Mouse (Mus musculus): ENCODE measurements around the gene Slc39a9. TPM values are rescaled to one million over a fixed set of nuclear protein-coding genes. Genes with fewer than 3 reads are reported as not detected.

Slc39a9 gene
- total and polyA plus RNA-seq, 2 experiments from 2014 or later: 19.4 to 20.7 TPM

DNA sequence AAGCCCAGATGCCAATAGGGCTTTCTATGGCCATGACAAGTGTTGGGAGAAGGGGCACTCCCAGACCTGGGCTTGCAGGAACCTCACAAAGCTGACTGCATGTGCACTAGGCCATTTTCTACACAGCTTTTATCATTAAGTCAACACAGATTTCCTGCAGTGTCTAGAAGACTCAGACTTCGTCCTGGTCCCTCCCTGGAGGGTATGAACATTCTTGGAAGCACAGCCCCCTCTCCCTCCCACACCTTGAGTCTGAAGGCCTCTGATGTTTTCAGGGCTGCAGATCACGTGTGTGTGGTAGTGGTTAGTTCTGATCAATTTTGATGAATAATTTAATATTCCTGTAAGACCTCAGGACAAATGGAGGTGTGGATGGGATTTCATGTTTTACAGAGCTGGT is 50.0 kb downstream of the Slc39a9 start:
- 59% methylated on average over 2 of the region's 2 CpGs for WGBS
- H3K4me3 ChIP-seq (ENCODE audit: low read depth, low read length): no peak overlapping the region
- DNase-seq: no peak
- H3K9ac ChIP-seq: no peak overlapping the region
- H3K4me1 ChIP-seq (ENCODE audit: insufficient read depth): no peaks in the 10 kb centered on the region; the same call in 1 of the 2 replicates
- H3K36me3 ChIP-seq (ENCODE audit: insufficient read depth): no peaks in the 10 kb centered on the region
- H3K4me2 ChIP-seq (ENCODE audit: low read depth): no peak overlapping the region
- no peak for TF ChIP-seq CTCF (IDR thresholded peaks at IDR 0.05; ENCODE audit: low read depth)
- ATAC-seq: no peak
- H3K27me3 ChIP-seq (ENCODE audit: insufficient read depth, low read length): peaks cover 28% of the 10 kb centered on the region
- H3K27ac ChIP-seq (ENCODE audit: low read depth, low read length): no peak overlapping the region
- H3K9me3 ChIP-seq (ENCODE audit: low read length): no peaks in the 10 kb centered on the region

GRCm38 (mm10) chr12:80695004-80695403 is 51.3 kb downstream of the Slc39a9 start:
- H3K4me2 ChIP-seq (ENCODE audit: low read depth): no peak overlapping the region
- H3K9ac ChIP-seq: no peak overlapping the region
- H3K27me3 ChIP-seq (ENCODE audit: insufficient read depth, low read length): peaks cover 28% of the 10 kb centered on the region
- no peak for TF ChIP-seq CTCF (IDR thresholded peaks at IDR 0.05; ENCODE audit: low read depth)
- no peaks in the 10 kb centered on the region; the same call in 1 of the 2 replicates for H3K4me1 ChIP-seq (ENCODE audit: insufficient read depth)
- WGBS: 58% methylated on average over 3 of the region's 3 CpGs
- H3K4me3 ChIP-seq (ENCODE audit: low read depth, low read length): no peak overlapping the region
- DNase-seq: no peak
- H3K36me3 ChIP-seq (ENCODE audit: insufficient read depth): no peaks in the 10 kb centered on the region
- no peak overlapping the region for H3K27ac ChIP-seq (ENCODE audit: low read depth, low read length)
- no peak for ATAC-seq
- H3K9me3 ChIP-seq (ENCODE audit: low read length): no peaks in the 10 kb centered on the region

GRCm38 (mm10) chr12:80698526-80699143 is 55.0 kb downstream of the Slc39a9 start:
- H3K4me1 ChIP-seq (ENCODE audit: insufficient read depth): 0 out of 2 replicates have a peak, but pooled peaks cover 3% of the 10 kb centered on the region
- no peaks in the 10 kb centered on the region for H3K36me3 ChIP-seq (ENCODE audit: insufficient read depth)
- H3K9me3 ChIP-seq (ENCODE audit: low read length): no peaks in the 10 kb centered on the region
- no peak overlapping the region for H3K4me3 ChIP-seq (ENCODE audit: low read depth, low read length)
- no peak overlapping the region for H3K4me2 ChIP-seq (ENCODE audit: low read depth)
- H3K9ac ChIP-seq: no peak overlapping the region
- ATAC-seq: no peak
- H3K27ac ChIP-seq (ENCODE audit: low read depth, low read length): no peak overlapping the region
- DNase-seq: no peak
- 89% methylated on average over 5 of the region's 5 CpGs for WGBS
- 0 out of 2 replicates have a peak, but pooled peaks have one; percentile 6 for TF ChIP-seq CTCF (IDR thresholded peaks at IDR 0.05; ENCODE audit: low read depth)
- peaks cover 7% of the 10 kb centered on the region; the same call in 1 of the 2 replicates for H3K27me3 ChIP-seq (ENCODE audit: insufficient read depth, low read length)

- no peak overlapping the region for H3K4me2 ChIP-seq (ENCODE audit: low read depth)
- no peak overlapping the region for H3K9ac ChIP-seq
- 0 out of 2 replicates have a peak, but pooled peaks cover 3% of the 10 kb centered on the region for H3K4me1 ChIP-seq (ENCODE audit: insufficient read depth)
- no peak for TF ChIP-seq CTCF (IDR thresholded peaks at IDR 0.05; ENCODE audit: low read depth)
- peaks cover 5% of the 10 kb centered on the region; the same call in 1 of the 2 replicates for H3K27me3 ChIP-seq (ENCODE audit: insufficient read depth, low read length)
- WGBS: 69% methylated on average over 2 of the region's 2 CpGs
- H3K27ac ChIP-seq (ENCODE audit: low read depth, low read length): no peak overlapping the region
- no peaks in the 10 kb centered on the region for H3K9me3 ChIP-seq (ENCODE audit: low read length)
- H3K36me3 ChIP-seq (ENCODE audit: insufficient read depth): no peaks in the 10 kb centered on the region
- ATAC-seq (no peak), DNase-seq (no peak)
- H3K4me3 ChIP-seq (ENCODE audit: low read depth, low read length): no peak overlapping the region
Measured at GRCm38 (mm10) chr12:80699144-80699531, 55.5 kb downstream of the Slc39a9 start.

DNA sequence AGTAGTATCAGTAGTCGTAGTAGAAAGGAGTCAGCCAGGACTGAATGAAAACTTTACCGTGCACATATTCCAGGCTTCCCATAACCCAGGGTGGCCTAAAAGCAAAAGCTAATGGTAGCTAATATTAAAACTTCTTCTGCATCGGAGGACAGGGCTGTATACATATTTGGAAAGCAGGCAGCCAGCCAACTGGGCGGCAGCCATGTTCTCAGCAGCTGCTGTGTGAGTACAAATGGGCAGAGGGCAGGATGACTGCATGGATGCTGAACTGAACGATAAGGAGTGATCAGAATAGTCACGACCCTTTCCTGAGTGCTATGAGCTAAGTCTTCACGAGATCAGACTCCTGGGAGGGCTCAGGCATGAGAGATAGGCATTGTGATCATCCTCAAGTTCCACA is 57.6 kb downstream of the Slc39a9 start:
- DNase-seq (no peak), ATAC-seq (no peak)
- H3K4me2 ChIP-seq (ENCODE audit: low read depth): no peak overlapping the region
- H3K27me3 ChIP-seq (ENCODE audit: insufficient read depth, low read length): no peaks in the 10 kb centered on the region
- TF ChIP-seq CTCF (IDR thresholded peaks at IDR 0.05; ENCODE audit: low read depth): no peak
- H3K27ac ChIP-seq (ENCODE audit: low read depth, low read length): no peak overlapping the region
- 0 out of 2 replicates have a peak, but pooled peaks cover 7% of the 10 kb centered on the region for H3K4me1 ChIP-seq (ENCODE audit: insufficient read depth)
- no peaks in the 10 kb centered on the region for H3K36me3 ChIP-seq (ENCODE audit: insufficient read depth)
- no peaks in the 10 kb centered on the region for H3K9me3 ChIP-seq (ENCODE audit: low read length)
- H3K9ac ChIP-seq: no peak overlapping the region
- 56% methylated on average over 7 of the region's 7 CpGs for WGBS
- no peak overlapping the region for H3K4me3 ChIP-seq (ENCODE audit: low read depth, low read length)

DNA sequence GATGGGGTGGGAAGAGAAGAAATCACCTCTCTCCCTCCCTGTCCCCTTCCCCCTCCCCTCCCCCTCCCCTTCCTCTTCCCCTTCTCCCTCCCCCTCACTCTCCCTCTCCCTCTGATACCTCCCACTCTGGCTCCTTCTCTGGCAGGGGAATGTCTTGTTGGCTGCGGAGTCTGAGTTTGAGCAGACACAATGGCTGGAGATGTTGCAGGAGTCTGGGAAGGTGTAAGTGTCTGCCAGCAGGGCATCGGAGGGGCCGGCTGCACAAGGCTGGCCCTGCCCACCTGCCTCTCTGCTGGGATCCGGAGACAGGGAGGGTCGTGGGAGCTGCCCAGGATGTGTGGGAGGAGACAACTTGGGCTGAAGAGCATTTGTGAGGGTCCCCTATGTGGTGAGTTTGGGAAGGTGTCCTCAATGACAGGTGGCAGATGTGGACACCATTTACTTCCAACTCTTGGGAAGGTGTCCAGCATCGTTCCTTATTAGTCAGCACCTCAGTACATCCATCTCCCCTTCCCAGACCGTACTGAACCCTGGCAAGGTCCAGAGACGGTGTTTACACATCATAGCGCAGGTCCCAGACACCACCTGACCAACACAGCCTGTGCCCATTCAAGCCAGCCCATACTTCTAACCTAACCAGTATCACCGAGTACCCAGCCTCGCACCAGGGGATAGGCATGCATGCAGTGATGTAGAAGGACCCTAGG is 62.7 kb downstream of the Slc39a9 start:
- no peak for DNase-seq
- Histone ChIP-seq H3K27me3 (ENCODE audit: insufficient read depth, low read length) (no peaks in the 10 kb centered on the region), H3K27ac (ENCODE audit: low read depth, low read length) (no peak overlapping the region), H3K9me3 (ENCODE audit: low read length) (no peaks in the 10 kb centered on the region), H3K4me3 (ENCODE audit: low read depth, low read length) (no peak overlapping the region), H3K4me1 (ENCODE audit: insufficient read depth) (peaks cover 15% of the 10 kb centered on the region; the same call in 1 of the 2 replicates), H3K36me3 (ENCODE audit: insufficient read depth) (no peaks in the 10 kb centered on the region), H3K9ac (no peak overlapping the region), H3K4me2 (ENCODE audit: low read depth) (no peak overlapping the region)
- TF ChIP-seq CTCF (IDR thresholded peaks at IDR 0.05; ENCODE audit: low read depth): no peak
- WGBS: 45% methylated on average over 11 of the region's 11 CpGs
- 0 out of 2 replicates have a peak, but pooled peaks have one; percentile 28 for ATAC-seq

Measured in forebrain, postnatal 0 days (tissue).